Mouse (Mus musculus) ES-E14 (cell line): Measurements from ENCODE around the gene Sgsm3. TPM values are rescaled to one million over a fixed set of nuclear protein-coding genes. Genes with fewer than 3 reads are reported as not detected.

Source experiments
- DNase-seq: peaks from one replicate; pipeline ENCODE4 v3.0.0-alpha.2; 2013; ENCODE audit warnings: low read depth, low spot score
- H3K27ac ChIP-seq: 2 replicates; pipeline ENCODE4 v1.5.1; 2012; ENCODE audit warnings: low read depth, mild to moderate bottlenecking, low read length, moderate library complexity, mixed read lengths; ENCODE audit not compliant: poor library complexity, insufficient read depth, severe bottlenecking
- H3K36me3 ChIP-seq: 2 replicates; pipeline ENCODE4 v1.6.1; 2012; ENCODE audit warnings: mild to moderate bottlenecking, low read length, moderate library complexity, mixed read lengths; ENCODE audit not compliant: control insufficient read depth, poor library complexity, insufficient read depth, severe bottlenecking
- H3K4me1 ChIP-seq, 2 experiments: fragments of 150-350 bp in 1 of 2; sonication (generic) in 1 of 2; 2 replicates each; pipeline ENCODE4 v1.6.1; 2012; ENCODE audit warnings: low read length in 2 of 2, mild to moderate bottlenecking in 1 of 2, mixed read lengths in 1 of 2; ENCODE audit not compliant: control insufficient read depth in 2 of 2, insufficient read depth in 2 of 2, poor library complexity in 1 of 2
- H3K4me3 ChIP-seq, 2 experiments: fragments of 150-350 bp in 1 of 2; sonication (generic) in 1 of 2; 2 replicates each; pipeline ENCODE4 v1.5.1; 2012; ENCODE audit warnings: low read length in 2 of 2, low read depth in 1 of 2, mild to moderate bottlenecking in 1 of 2, mixed read lengths in 1 of 2; ENCODE audit not compliant: insufficient read depth in 1 of 2, poor library complexity in 1 of 2, severe bottlenecking in 1 of 2
- H3K9ac ChIP-seq: 2 replicates; pipeline ENCODE4 v1.6.1; 2012; ENCODE audit warnings: low read depth, mild to moderate bottlenecking, low read length, mixed read lengths; ENCODE audit not compliant: poor library complexity, insufficient read depth, severe bottlenecking
- H3K9me3 ChIP-seq: fragments of 150-350 bp; sonication (generic); 2 replicates; pipeline ENCODE4 v1.6.1; 2012; ENCODE audit warnings: low read depth, mild to moderate bottlenecking, low read length; ENCODE audit not compliant: control insufficient read depth, insufficient read depth
- CHD2 ChIP-seq: IDR thresholded peaks from 2 replicates; pipeline ENCODE4 v1.6.1; 2014; ENCODE audit warnings: mild to moderate bottlenecking, low read depth, low read length, inconsistent platforms
- HCFC1 ChIP-seq: IDR thresholded peaks from 2 replicates; pipeline ENCODE4 v1.6.1; 2012; ENCODE audit warnings: low read length, inconsistent platforms, borderline replicate concordance; ENCODE audit not compliant: insufficient read depth
- MAFK ChIP-seq: IDR thresholded peaks from 2 replicates; pipeline ENCODE4 v1.6.1; 2014; ENCODE audit warnings: mild to moderate bottlenecking, low read depth, low read length, inconsistent platforms; ENCODE audit not compliant: insufficient read depth
- ZC3H11A ChIP-seq: IDR thresholded peaks from 2 replicates; pipeline ENCODE4 v1.6.1; 2012; ENCODE audit warnings: low read depth, mild to moderate bottlenecking, inconsistent platforms, low read length, borderline replicate concordance
- ZNF384 ChIP-seq: IDR thresholded peaks from 2 replicates; pipeline ENCODE4 v1.6.1; 2012; ENCODE audit warnings: low read depth, low read length, inconsistent platforms
- in situ Hi-C, 2 experiments: fragments of 600-800 bp; cut with MboI; formaldehyde crosslinking; loops; one replicate each; pipeline ENCODE4 v1.15.1; 2025; ENCODE audit warnings: low sequenced_read_pairs in 2 of 2, inconsistent platforms in 1 of 2; ENCODE audit not compliant: unreplicated experiment in 2 of 2
- total RNA-seq: library from RNA; depleted of rRNA; stranded (reverse); fragments of 300-350 nt; gene quantifications from 2 replicates; pipeline ENCODE4 v1.2.3, GENCODE M21; 2012; rRNA removed

Gene Sgsm3
- total RNA-seq, 1 experiment, result 51.6 TPM

GRCm38 (mm10) chr15:81052491-81052890, 74.9 kb downstream of the Sgsm3 start:
- DNase-seq, result no peak
- TF ChIP-seq MAFK (no peak), HCFC1 (no peak)
- H3K36me3 ChIP-seq, result no peaks in the 10 kb centered on the region
- no peaks in the 10 kb centered on the region for H3K4me1 ChIP-seq
- no peak overlapping the region for H3K4me3 ChIP-seq
- H3K9ac ChIP-seq, result no peak overlapping the region
- in situ Hi-C loops, result no loop called here
- H3K27ac ChIP-seq, result no peak overlapping the region
- H3K9me3 ChIP-seq, result no peaks in the 10 kb centered on the region

GRCm38 (mm10) chr15:81055488-81055887, 77.9 kb downstream of the Sgsm3 start:
- no peak for DNase-seq
- no peak overlapping the region for H3K9ac ChIP-seq
- in situ Hi-C loops, result no loop called here
- no peak for TF ChIP-seq CHD2
- TF ChIP-seq HCFC1, result no peak
- TF ChIP-seq ZC3H11A, result no peak
- no peak for TF ChIP-seq ZNF384
- no peaks in the 10 kb centered on the region for H3K4me1 ChIP-seq
- H3K9me3 ChIP-seq, result no peaks in the 10 kb centered on the region
- no peaks in the 10 kb centered on the region for H3K36me3 ChIP-seq
- H3K4me3 ChIP-seq, result no peak overlapping the region
- no peak overlapping the region for H3K27ac ChIP-seq

- TF ChIP-seq MAFK (no peak), ZNF384 (no peak), ZC3H11A (no peak), HCFC1 (no peak), CHD2 (no peak)
- Histone ChIP-seq H3K9ac (no peak overlapping the region), H3K27ac (no peak overlapping the region), H3K36me3 (no peaks in the 10 kb centered on the region), H3K4me1 (no peaks in the 10 kb centered on the region; a peak in 1 of 4 replicates), H3K9me3 (no peaks in the 10 kb centered on the region), H3K4me3 (no peak overlapping the region)
- in situ Hi-C loops, result no loop called here
- DNase-seq, result no peak
Observed at GRCm38 (mm10) chr15:81057736-81058135, 80.2 kb downstream of the Sgsm3 start.

GRCm38 (mm10) chr15:81060975-81061374, 83.4 kb downstream of the Sgsm3 start:
- TF ChIP-seq HCFC1 (no peak), MAFK (peak; percentile 86), ZC3H11A (no peak), CHD2 (no peak)
- Histone ChIP-seq H3K4me3 (no peak overlapping the region), H3K36me3 (no peaks in the 10 kb centered on the region), H3K9ac (no peak overlapping the region), H3K4me1 (no peaks in the 10 kb centered on the region; a peak in 1 of 4 replicates), H3K9me3 (no peaks in the 10 kb centered on the region), H3K27ac (no peak overlapping the region)
- DNase-seq, result no peak
- in situ Hi-C loops, result no loop called here

Other genes starting within 250 kb of the Sgsm3 start
- 124 and 166 TPM in 2 replicates for gene Adsl, start 29.3 kb upstream of the Sgsm3 start, total RNA-seq
- gene Mrtfa, start 213.0 kb downstream of the Sgsm3 start, total RNA-seq, result 16.5 and 16.7 TPM in 2 replicates